Mouse (Mus musculus) intestine, embryonic 14.5 days (tissue): ENCODE measurements at regions not wholly inside any gene's neighbourhood (a gene's known extent, or its start where the extent isn't known, plus 50 kb on each side); places are given as distances from the start of the nearest gene placed in this dataset.

Source experiments
- ATAC-seq: fragments of 200-750 bp; cut with Nextera tagmentation; replicated peaks from 2 replicates; pipeline ENCODE4 v1.8.0; 2017; ENCODE audit warnings: low read depth, moderate number of reproducible peaks, moderate TSS enrichment, moderate library complexity; ENCODE audit not compliant: low FRiP score, low TSS enrichment
- DNase-seq: peaks from one replicate; pipeline ENCODE4 v3.0.0-alpha.2; 2018; ENCODE audit warnings: low spot score
- H3K27ac ChIP-seq: fragments of 300-500 bp; sonication (generic); 2 replicates; pipeline ENCODE4 v1.5.1; 2014; ENCODE audit warnings: low read depth, mild to moderate bottlenecking, control low read depth
- H3K27me3 ChIP-seq: fragments of 300-500 bp; sonication (generic); replicated peaks from 2 replicates; pipeline ENCODE4 v1.6.1; 2014; ENCODE audit warnings: low read length, control low read depth; ENCODE audit not compliant: control insufficient read depth, insufficient read depth
- H3K36me3 ChIP-seq: fragments of 300-500 bp; sonication (generic); 2 replicates; pipeline ENCODE4 v1.6.1; 2014; ENCODE audit warnings: low read length, control low read depth; ENCODE audit not compliant: control insufficient read depth, insufficient read depth
- H3K4me1 ChIP-seq: fragments of 300-500 bp; sonication (generic); replicated peaks from 2 replicates; pipeline ENCODE4 v1.6.1; 2014; ENCODE audit warnings: low read length, control low read depth, mixed read lengths; ENCODE audit not compliant: control insufficient read depth, insufficient read depth
- H3K4me2 ChIP-seq: fragments of 300-500 bp; sonication (generic); 2 replicates; pipeline ENCODE4 v1.6.1; 2014; ENCODE audit warnings: low read length
- H3K4me3 ChIP-seq: fragments of 300-500 bp; sonication (generic); 2 replicates; pipeline ENCODE4 v1.5.1; 2014; ENCODE audit warnings: low read depth, low read length, control low read depth, mixed read lengths
- H3K9ac ChIP-seq: fragments of 300-500 bp; sonication (generic); 2 replicates; pipeline ENCODE4 v1.6.1; 2014; ENCODE audit warnings: mild to moderate bottlenecking, low read length
- H3K9me3 ChIP-seq: fragments of 300-500 bp; sonication (generic); 2 replicates; pipeline ENCODE4 v1.6.1; 2016; ENCODE audit warnings: low read length, control low read depth; ENCODE audit not compliant: control insufficient read depth
- WGBS: fragments of 180-500 bp; shearing (Covaris S2); extraction: QIAGEN DNeasy Blood & Tissue Kit; methylation state at CpG from one replicate; pipeline ENCODE4 v1.1.7; 2014; 5-methylcytosine and 5-hydroxymethylcytosine counted together

GRCm38 (mm10) chr2:173416921-173417320, 105.5 kb upstream of the 1700021F07Rik start:
- no peaks in the 10 kb centered on the region for H3K9me3 ChIP-seq
- no peaks in the 10 kb centered on the region for H3K27me3 ChIP-seq
- no peak overlapping the region for H3K4me3 ChIP-seq
- H3K36me3 ChIP-seq, result no peaks in the 10 kb centered on the region
- 85% methylated on average over 1 of the region's 1 CpGs for WGBS
- no peak overlapping the region for H3K4me2 ChIP-seq
- H3K27ac ChIP-seq, result no peak overlapping the region
- H3K9ac ChIP-seq, result no peak overlapping the region
- DNase-seq (no peak), ATAC-seq (no peak)
- H3K4me1 ChIP-seq, result peaks cover 9% of the 10 kb centered on the region

DNA sequence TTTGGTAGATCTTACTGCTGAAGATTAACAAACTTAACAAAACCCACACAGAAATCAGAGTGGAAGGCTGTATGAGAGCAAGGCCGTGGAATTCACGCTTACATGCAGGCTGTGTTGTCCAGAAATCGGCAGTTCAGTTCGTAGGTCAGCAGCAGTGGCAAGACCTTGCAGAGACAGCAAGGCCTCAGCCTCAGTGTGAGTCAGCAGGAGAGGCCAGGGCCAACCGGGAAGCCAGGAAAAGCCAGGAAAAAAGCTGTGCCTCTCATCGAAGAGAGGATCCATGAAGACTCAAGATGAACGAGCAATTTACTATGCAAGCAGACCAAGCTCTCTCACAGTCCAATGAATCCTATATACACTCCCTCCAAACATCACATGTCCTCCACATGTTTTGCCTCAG, 103.4 kb upstream of the 1700021F07Rik start:
- DNase-seq (no peak), ATAC-seq (no peak)
- no peaks in the 10 kb centered on the region for H3K36me3 ChIP-seq
- no peaks in the 10 kb centered on the region for H3K9me3 ChIP-seq
- WGBS, result 79% methylated on average over 7 of the region's 7 CpGs
- H3K27me3 ChIP-seq, result no peaks in the 10 kb centered on the region
- 0 out of 2 replicates have a peak overlapping the region, but pooled peaks have one; percentile 6 for H3K27ac ChIP-seq
- no peak overlapping the region for H3K4me3 ChIP-seq
- no peak overlapping the region for H3K9ac ChIP-seq
- H3K4me2 ChIP-seq, result no peak overlapping the region
- H3K4me1 ChIP-seq, result peaks cover 5% of the 10 kb centered on the region

- H3K4me2 ChIP-seq, result no peak overlapping the region
- no peaks in the 10 kb centered on the region for H3K4me1 ChIP-seq
- DNase-seq (no peak), ATAC-seq (peak; percentile 83)
- 73% methylated on average over 10 of the region's 10 CpGs for WGBS
- H3K9ac ChIP-seq, result no peak overlapping the region
- peak overlapping the region; percentile 54; the same call in 1 of the 2 replicates for H3K27ac ChIP-seq
- H3K4me3 ChIP-seq, result no peak overlapping the region
- no peaks in the 10 kb centered on the region for H3K9me3 ChIP-seq
- H3K36me3 ChIP-seq, result no peaks in the 10 kb centered on the region
- no peaks in the 10 kb centered on the region for H3K27me3 ChIP-seq
These were observed 102.4 kb upstream of the 1700021F07Rik start for GRCm38 (mm10) chr2:173419972-173420391.

DNA sequence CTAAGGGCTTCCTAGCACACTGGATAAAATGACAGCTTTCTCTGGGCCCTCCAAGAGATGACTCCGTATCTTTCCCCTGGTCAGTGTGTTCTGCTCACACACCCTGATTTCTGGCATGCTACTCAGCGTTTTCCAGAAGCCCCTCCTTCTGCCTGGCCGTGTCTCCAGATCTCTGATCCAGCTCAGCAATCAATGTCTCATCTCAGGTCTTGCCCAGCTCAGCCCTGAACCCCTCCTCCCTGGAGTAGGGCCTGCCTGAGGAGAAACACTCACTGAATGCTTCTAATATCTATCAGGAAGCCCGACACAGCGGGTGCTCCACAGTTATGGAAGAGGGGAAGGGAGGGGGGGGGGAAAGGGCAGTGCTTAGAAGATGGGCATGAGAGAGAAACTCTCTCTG, 101.9 kb upstream of the 1700021F07Rik start:
- H3K4me1 ChIP-seq, result no peaks in the 10 kb centered on the region
- no peaks in the 10 kb centered on the region for H3K27me3 ChIP-seq
- H3K4me2 ChIP-seq, result no peak overlapping the region
- no peaks in the 10 kb centered on the region for H3K36me3 ChIP-seq
- H3K9ac ChIP-seq, result no peak overlapping the region
- WGBS, result 38% methylated on average over 5 of the region's 5 CpGs
- H3K27ac ChIP-seq, result peak overlapping the region; percentile 54; the same call in 1 of the 2 replicates
- H3K9me3 ChIP-seq, result no peaks in the 10 kb centered on the region
- DNase-seq (no peak), ATAC-seq (peak; percentile 59)
- H3K4me3 ChIP-seq, result no peak overlapping the region

GRCm38 (mm10) chr2:173424875-173425274, 97.5 kb upstream of the 1700021F07Rik start:
- no peaks in the 10 kb centered on the region for H3K27me3 ChIP-seq
- DNase-seq (no peak), ATAC-seq (no peak)
- no peak overlapping the region for H3K27ac ChIP-seq
- WGBS, result 91% methylated on average over 7 of the region's 7 CpGs
- H3K9me3 ChIP-seq, result no peaks in the 10 kb centered on the region
- no peak overlapping the region for H3K9ac ChIP-seq
- H3K4me2 ChIP-seq, result no peak overlapping the region
- no peaks in the 10 kb centered on the region for H3K36me3 ChIP-seq
- no peak overlapping the region for H3K4me3 ChIP-seq
- H3K4me1 ChIP-seq, result no peaks in the 10 kb centered on the region

DNA sequence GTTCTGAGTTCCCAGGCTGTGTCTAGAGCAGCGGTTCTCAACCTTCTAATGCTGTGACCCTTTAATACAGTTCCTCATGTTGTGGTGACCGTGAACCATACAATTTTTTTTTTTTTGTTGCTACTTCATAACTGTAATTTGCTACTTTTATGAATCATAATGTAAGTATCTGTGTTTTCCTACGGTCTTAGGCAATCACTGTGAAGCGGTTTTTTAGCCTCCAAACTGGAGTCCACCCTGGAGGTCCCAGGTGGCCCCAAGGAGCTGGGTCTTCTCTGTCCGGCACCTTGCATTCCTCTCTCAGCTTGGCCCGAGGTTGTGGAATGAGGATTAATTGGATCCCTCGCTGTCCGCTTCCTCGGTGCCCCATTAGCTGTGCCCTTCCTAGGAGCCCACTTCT, 96.6 kb upstream of the 1700021F07Rik start:
- 78% methylated on average over 9 of the region's 9 CpGs for WGBS
- Histone ChIP-seq H3K9me3 (no peaks in the 10 kb centered on the region; the same call in 1 of the 2 replicates), H3K27me3 (no peaks in the 10 kb centered on the region), H3K4me1 (no peaks in the 10 kb centered on the region), H3K36me3 (no peaks in the 10 kb centered on the region), H3K27ac (no peak overlapping the region), H3K4me2 (no peak overlapping the region), H3K9ac (no peak overlapping the region), H3K4me3 (no peak overlapping the region)
- ATAC-seq, result no peak
- DNase-seq, result no peak

GRCm38 (mm10) chr2:173426191-173427065, 96.0 kb upstream of the 1700021F07Rik start:
- WGBS, result 76% methylated on average over 16 of the region's 16 CpGs
- Histone ChIP-seq H3K27me3 (no peaks in the 10 kb centered on the region), H3K9me3 (no peaks in the 10 kb centered on the region; the same call in 1 of the 2 replicates), H3K4me1 (no peaks in the 10 kb centered on the region), H3K27ac (no peak overlapping the region), H3K36me3 (no peaks in the 10 kb centered on the region), H3K9ac (no peak overlapping the region), H3K4me2 (no peak overlapping the region), H3K4me3 (no peak overlapping the region)
- ATAC-seq (no peak), DNase-seq (no peak)

DNA sequence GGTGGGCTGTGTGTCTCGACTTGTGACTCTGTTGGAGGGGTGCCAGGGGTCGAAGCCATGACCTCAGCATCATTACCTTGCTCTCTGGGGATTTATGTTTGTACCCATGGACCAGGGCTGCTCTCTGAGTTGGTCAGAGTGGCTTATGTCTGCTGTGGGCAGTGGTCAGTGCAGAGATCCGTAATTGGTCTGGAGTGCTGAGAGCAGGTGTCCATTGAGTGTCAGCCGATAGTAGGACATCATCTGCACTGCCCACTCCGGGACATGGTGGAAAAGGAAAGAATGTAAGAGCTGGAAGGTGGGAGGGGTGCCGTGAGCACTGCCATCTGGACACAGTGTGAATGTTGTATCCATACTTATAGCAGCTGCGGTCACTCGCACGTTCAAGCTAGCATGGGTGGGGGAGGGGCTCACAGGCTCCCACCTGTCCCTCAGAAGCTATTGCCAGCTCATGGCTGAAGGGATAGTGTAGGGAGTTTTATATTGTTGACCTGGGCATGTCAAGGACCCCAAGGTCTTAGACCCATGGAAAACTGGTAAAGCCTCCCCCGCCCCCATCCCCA, 94.4 kb upstream of the 1700021F07Rik start:
- no peak; the same call in 1 of the 2 replicates for ATAC-seq
- 68% methylated on average over 10 of the region's 10 CpGs for WGBS

More for the DNA sequence above, 94.4 kb upstream of the 1700021F07Rik start:
- H3K27ac ChIP-seq, result no peak overlapping the region
- no peak overlapping the region for H3K4me3 ChIP-seq
- peaks cover 6% of the 10 kb centered on the region; the same call in 1 of the 2 replicates for H3K4me1 ChIP-seq
- H3K9me3 ChIP-seq, result no peaks in the 10 kb centered on the region; the same call in 1 of the 2 replicates
- no peak for DNase-seq
- H3K9ac ChIP-seq, result no peak overlapping the region
- H3K27me3 ChIP-seq, result no peaks in the 10 kb centered on the region
- no peaks in the 10 kb centered on the region for H3K36me3 ChIP-seq
- no peak overlapping the region for H3K4me2 ChIP-seq
